Mouse (Mus musculus): Measurements from ENCODE around the gene Tesk2. TPM values are rescaled to one million over a fixed set of nuclear protein-coding genes. Genes with fewer than 3 reads are reported as not detected.
A peak's percentile ranks its signal among the peaks of the same experiment; 100 is the strongest.
"Not testable (repeated sequence)": the region's sequence is repeated elsewhere in the genome, so short reads cannot be mapped to it uniquely, and the experiment has no call there.

The Tesk2 gene
- polyA plus RNA-seq (2015; fragmentation: Nextera tagmentation; extraction: Ambion mirVana): 6.7 and 7.6 TPM in 2 replicates

DNA sequence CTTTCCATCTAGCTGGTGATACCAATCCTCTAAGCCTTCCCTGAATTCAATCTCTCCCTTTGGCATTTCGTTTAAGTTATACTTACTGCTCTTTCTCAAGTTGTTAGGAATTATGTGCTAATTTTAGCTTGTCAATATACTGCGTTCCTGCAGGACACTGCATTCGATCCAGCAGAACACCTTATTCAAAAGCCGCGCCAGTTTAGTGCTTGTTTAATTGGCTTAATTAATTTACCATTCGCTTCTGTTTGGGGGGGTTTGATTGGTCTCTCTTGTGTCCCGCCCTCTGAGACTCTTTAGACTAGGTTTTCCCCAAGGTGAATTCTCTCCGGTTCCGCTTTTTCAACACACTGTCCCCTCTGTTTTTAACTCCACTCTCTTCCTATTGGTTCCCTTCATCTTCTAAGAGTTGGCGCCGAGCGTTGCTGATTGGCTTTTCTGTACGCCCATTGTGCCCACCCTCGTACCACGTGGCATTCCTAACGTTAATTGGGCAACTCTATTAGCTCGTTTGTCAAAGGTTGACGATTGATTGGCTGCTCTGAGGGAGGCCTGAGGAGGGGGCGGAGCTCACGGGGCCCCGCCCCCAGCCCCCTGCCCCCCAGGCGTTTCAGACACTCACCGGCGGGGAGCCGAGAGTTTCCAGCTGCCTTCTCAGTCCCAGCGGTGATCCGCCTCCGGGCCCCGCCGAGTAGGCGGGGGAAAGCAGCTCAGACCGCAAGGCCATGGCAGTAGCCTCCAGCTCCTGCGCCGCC, at the start of gene Tesk2:
Gene Tesk2, plus strand, starts transcription at position 606 of the 755 bp plus-strand sequence.
- Histone ChIP-seq H3K4me2 (peak within 1 kb of the TSS; percentile 86), H3K27me3 (no peaks in the 10 kb centered on the region), H3K9ac (peak within 1 kb of the TSS; percentile 91), H3K9me3 (no peaks in the 10 kb centered on the region), H3K27ac (peak within 1 kb of the TSS; percentile 89), H3K36me3 (no peaks in the 10 kb centered on the region), H3K4me3 (peak within 1 kb of the TSS; percentile 95), H3K4me1 (peaks cover 18% of the 10 kb centered on the region)
- 0% methylated on average over 34 of the region's 34 CpGs for WGBS
- ATAC-seq (ENCODE audit: borderline replicate concordance, extremely low read depth, low FRiP score, low TSS enrichment): peak; percentile 97

DNA sequence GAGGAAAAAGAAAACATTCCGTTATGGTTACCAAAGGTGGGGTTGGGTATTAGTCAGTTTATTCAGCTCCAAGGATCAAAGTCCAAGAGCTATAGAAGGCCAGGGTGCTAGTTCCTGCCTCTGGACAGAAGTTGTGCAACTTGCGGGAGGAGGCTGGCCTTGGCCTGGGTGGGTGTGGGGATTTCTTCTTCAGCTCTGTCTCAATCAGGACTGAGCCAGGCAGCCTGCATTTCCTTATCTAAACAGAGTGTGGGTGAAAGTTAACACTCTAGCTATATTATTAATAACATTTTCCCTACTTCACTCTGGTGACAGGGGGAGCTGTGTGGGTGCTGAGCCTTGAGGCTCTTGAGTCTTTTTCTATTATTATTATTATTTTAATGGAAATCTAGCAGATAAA, 48.0 kb upstream of the Tesk2 start:
- no peaks in the 10 kb centered on the region for H3K9me3 ChIP-seq
- no peak overlapping the region for H3K4me3 ChIP-seq
- no peaks in the 10 kb centered on the region for H3K36me3 ChIP-seq
- no peaks in the 10 kb centered on the region for H3K27me3 ChIP-seq
- H3K4me1 ChIP-seq: peaks cover 5% of the 10 kb centered on the region; the same call in 1 of the 2 replicates
- no peak overlapping the region for H3K9ac ChIP-seq
- no peak overlapping the region for H3K27ac ChIP-seq
- H3K4me2 ChIP-seq: no peak overlapping the region
- WGBS: 22% methylated on average over 2 of the region's 2 CpGs
- ATAC-seq (ENCODE audit: borderline replicate concordance, extremely low read depth, low FRiP score, low TSS enrichment): peak; percentile 84

- H3K4me2 ChIP-seq; H3K4me3 ChIP-seq; H3K4me1 ChIP-seq; H3K9ac ChIP-seq; H3K9me3 ChIP-seq; H3K27ac ChIP-seq; ATAC-seq (ENCODE audit: borderline replicate concordance, extremely low read depth, low FRiP score, low TSS enrichment); H3K27me3 ChIP-seq; H3K36me3 ChIP-seq: not testable (repeated sequence)
- WGBS: 89% methylated on average over 6 of the region's 6 CpGs
These were observed 46.0 kb upstream of the Tesk2 start for GRCm38 (mm10) chr4:116674761-116675160.

DNA sequence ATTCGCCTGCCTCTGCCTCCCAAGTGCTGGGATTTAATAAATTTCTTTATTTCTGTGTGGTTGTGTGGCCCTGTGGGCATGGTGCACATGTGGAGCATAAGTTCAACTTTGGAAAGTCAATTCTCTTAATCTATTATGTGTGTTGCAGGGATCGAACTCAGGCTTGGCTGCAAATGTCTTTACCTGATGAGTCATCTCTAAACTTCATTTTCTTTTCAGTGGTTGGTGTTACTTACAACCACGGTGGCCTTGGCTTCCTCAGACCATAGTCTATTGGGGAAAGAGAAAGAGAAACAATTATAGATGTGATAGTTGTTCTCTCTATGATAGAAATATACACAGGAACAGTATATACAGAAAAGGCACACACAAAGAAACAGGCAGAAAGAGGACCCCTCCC, 44.7 kb upstream of the Tesk2 start:
- Histone ChIP-seq H3K27me3 (no peaks in the 10 kb centered on the region), H3K9ac (no peak overlapping the region), H3K27ac (no peak overlapping the region), H3K4me2 (no peak overlapping the region), H3K4me1 (peaks cover 5% of the 10 kb centered on the region; the same call in 1 of the 2 replicates), H3K4me3 (no peak overlapping the region), H3K9me3 (no peaks in the 10 kb centered on the region), H3K36me3 (no peaks in the 10 kb centered on the region)
- ATAC-seq (ENCODE audit: borderline replicate concordance, extremely low read depth, low FRiP score, low TSS enrichment): no peak
- WGBS: 76% methylated on average over 3 of the region's 3 CpGs

DNA sequence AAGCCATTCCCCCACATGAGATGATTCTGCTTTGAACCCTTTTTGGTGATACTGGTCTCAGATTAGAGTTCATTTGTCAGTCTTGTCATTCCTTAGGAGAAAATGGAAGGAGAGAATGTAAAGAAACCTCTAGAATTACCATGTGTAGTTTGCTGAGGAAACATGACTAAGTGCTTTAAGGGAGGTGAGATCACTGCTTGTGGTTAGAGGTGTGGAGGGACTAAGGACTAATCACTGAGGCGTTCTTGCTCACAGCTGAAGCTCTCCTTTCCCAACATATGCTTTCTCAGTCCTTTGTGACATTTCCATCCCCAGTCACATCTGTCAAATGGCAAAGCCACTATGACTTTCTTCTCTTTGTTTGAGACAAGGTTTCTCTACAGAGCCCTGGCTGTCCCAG, 42.9 kb upstream of the Tesk2 start:
- Histone ChIP-seq H3K9ac (no peak overlapping the region), H3K27ac (no peak overlapping the region), H3K9me3 (no peaks in the 10 kb centered on the region), H3K4me2 (no peak overlapping the region), H3K36me3 (no peaks in the 10 kb centered on the region), H3K4me1 (peaks cover 2% of the 10 kb centered on the region; the same call in 1 of the 2 replicates), H3K4me3 (no peak overlapping the region), H3K27me3 (no peaks in the 10 kb centered on the region)
- no peak for ATAC-seq (ENCODE audit: borderline replicate concordance, extremely low read depth, low FRiP score, low TSS enrichment)
- WGBS: 70% methylated on average over 1 of the region's 1 CpGs

- Histone ChIP-seq H3K4me2 (no peak overlapping the region), H3K9me3 (no peaks in the 10 kb centered on the region), H3K36me3 (no peaks in the 10 kb centered on the region), H3K27ac (no peak overlapping the region), H3K4me1 (no peaks in the 10 kb centered on the region), H3K27me3 (no peaks in the 10 kb centered on the region), H3K9ac (no peak overlapping the region), H3K4me3 (no peak overlapping the region)
- 64% methylated on average over 5 of the region's 5 CpGs for WGBS
- no peak for ATAC-seq (ENCODE audit: borderline replicate concordance, extremely low read depth, low FRiP score, low TSS enrichment)
These were observed 41.6 kb upstream of the Tesk2 start for GRCm38 (mm10) chr4:116679141-116679540.

- H3K9ac ChIP-seq; ATAC-seq (ENCODE audit: borderline replicate concordance, extremely low read depth, low FRiP score, low TSS enrichment): not testable (repeated sequence)
- 79% methylated on average over 4 of the region's 4 CpGs for WGBS
These were observed 40.2 kb upstream of the Tesk2 start for GRCm38 (mm10) chr4:116680521-116680920.

GRCm38 (mm10) chr4:116683957-116684356, 36.8 kb upstream of the Tesk2 start:
- Histone ChIP-seq H3K4me1 (peaks cover 12% of the 10 kb centered on the region), H3K9me3 (no peaks in the 10 kb centered on the region), H3K9ac (no peak overlapping the region), H3K27me3 (no peaks in the 10 kb centered on the region), H3K36me3 (peaks cover 14% of the 10 kb centered on the region; the same call in 1 of the 2 replicates), H3K4me3 (no peak overlapping the region), H3K27ac (no peak overlapping the region), H3K4me2 (no peak overlapping the region)
- WGBS: 72% methylated on average over 4 of the region's 4 CpGs
- ATAC-seq (ENCODE audit: borderline replicate concordance, extremely low read depth, low FRiP score, low TSS enrichment): no peak

More at GRCm38 (mm10) chr4:116680521-116680920, 40.2 kb upstream of the Tesk2 start:
- not testable (repeated sequence) for H3K27ac ChIP-seq, H3K4me2 ChIP-seq, H3K9me3 ChIP-seq, H3K27me3 ChIP-seq, H3K4me3 ChIP-seq, H3K4me1 ChIP-seq, H3K36me3 ChIP-seq

- Histone ChIP-seq H3K27me3 (no peaks in the 10 kb centered on the region), H3K27ac (peak overlapping the region; percentile 98), H3K9me3 (no peaks in the 10 kb centered on the region), H3K9ac (peak overlapping the region; percentile 78; the same call in 1 of the 2 replicates), H3K36me3 (peaks cover 21% of the 10 kb centered on the region), H3K4me3 (peak overlapping the region; percentile 82; the same call in 1 of the 2 replicates), H3K4me2 (peak overlapping the region; percentile 65), H3K4me1 (peaks cover 12% of the 10 kb centered on the region)
- 76% methylated on average over 2 of the region's 2 CpGs for WGBS
- ATAC-seq (ENCODE audit: borderline replicate concordance, extremely low read depth, low FRiP score, low TSS enrichment): no peak
These were observed 36.1 kb upstream of the Tesk2 start for GRCm38 (mm10) chr4:116684665-116685064.

GRCm38 (mm10) chr4:116685402-116686061, 35.2 kb upstream of the Tesk2 start, which contains the start of gene Prdx1:
TSS of gene Prdx1 (plus strand) at chr4:116685544.
- Histone ChIP-seq H3K27ac (peak within 1 kb of the TSS; percentile 98), H3K36me3 (peaks cover 28% of the 10 kb centered on the region), H3K4me1 (peaks cover 12% of the 10 kb centered on the region), H3K9me3 (no peaks in the 10 kb centered on the region), H3K27me3 (no peaks in the 10 kb centered on the region), H3K4me2 (peak within 1 kb of the TSS; percentile 65), H3K9ac (peak within 1 kb of the TSS; percentile 78), H3K4me3 (peak within 1 kb of the TSS; percentile 82)
- peak; percentile 97 for ATAC-seq (ENCODE audit: borderline replicate concordance, extremely low read depth, low FRiP score, low TSS enrichment)
- under 1% methylated on average over 53 of the region's 56 CpGs for WGBS

GRCm38 (mm10) chr4:116687041-116687440, 33.7 kb upstream of the Tesk2 start:
- peak overlapping the region; percentile 82 for H3K4me3 ChIP-seq
- 31% methylated on average over 1 of the region's 1 CpGs for WGBS
- H3K27ac ChIP-seq: no peak overlapping the region
- H3K9me3 ChIP-seq: no peaks in the 10 kb centered on the region
- H3K36me3 ChIP-seq: peaks cover 41% of the 10 kb centered on the region
- H3K4me1 ChIP-seq: peaks cover 12% of the 10 kb centered on the region
- H3K27me3 ChIP-seq: no peaks in the 10 kb centered on the region
- H3K4me2 ChIP-seq: peak overlapping the region; percentile 65
- ATAC-seq (ENCODE audit: borderline replicate concordance, extremely low read depth, low FRiP score, low TSS enrichment): no peak
- H3K9ac ChIP-seq: peak overlapping the region; percentile 78; the same call in 1 of the 2 replicates

GRCm38 (mm10) chr4:116689309-116689876, 31.4 kb upstream of the Tesk2 start:
- WGBS: 84% methylated on average over 4 of the region's 4 CpGs
- no peak overlapping the region for H3K9ac ChIP-seq
- H3K4me3 ChIP-seq: no peak overlapping the region

More at GRCm38 (mm10) chr4:116689309-116689876, 31.4 kb upstream of the Tesk2 start:
- no peaks in the 10 kb centered on the region for H3K27me3 ChIP-seq
- H3K36me3 ChIP-seq: peaks cover 62% of the 10 kb centered on the region
- H3K4me2 ChIP-seq: no peak overlapping the region
- ATAC-seq (ENCODE audit: borderline replicate concordance, extremely low read depth, low FRiP score, low TSS enrichment): no peak
- peaks cover 12% of the 10 kb centered on the region for H3K4me1 ChIP-seq
- H3K9me3 ChIP-seq: no peaks in the 10 kb centered on the region
- H3K27ac ChIP-seq: no peak overlapping the region

Measured in lung, embryonic 15.5 days (tissue).